Mouse (Mus musculus) kidney, adult 2 months (tissue): ENCODE results near the gene Manf.

Experiments
- CTCF ChIP-seq: fragments of 200-500 bp; conservative IDR thresholded peaks from 2 replicates; pipeline ENCODE4 v1.5.1; 2011; ENCODE audit warnings: low read depth, mild to moderate bottlenecking, control low read depth, low read length, moderate library complexity, mixed read lengths; ENCODE audit not compliant: insufficient read depth, insufficient read length
- POLR2A ChIP-seq: fragments of 200-500 bp; IDR thresholded peaks from one replicate; pipeline ENCODE4 v1.6.1; 2011; ENCODE audit warnings: low read depth, low read length, control low read depth

DNA sequence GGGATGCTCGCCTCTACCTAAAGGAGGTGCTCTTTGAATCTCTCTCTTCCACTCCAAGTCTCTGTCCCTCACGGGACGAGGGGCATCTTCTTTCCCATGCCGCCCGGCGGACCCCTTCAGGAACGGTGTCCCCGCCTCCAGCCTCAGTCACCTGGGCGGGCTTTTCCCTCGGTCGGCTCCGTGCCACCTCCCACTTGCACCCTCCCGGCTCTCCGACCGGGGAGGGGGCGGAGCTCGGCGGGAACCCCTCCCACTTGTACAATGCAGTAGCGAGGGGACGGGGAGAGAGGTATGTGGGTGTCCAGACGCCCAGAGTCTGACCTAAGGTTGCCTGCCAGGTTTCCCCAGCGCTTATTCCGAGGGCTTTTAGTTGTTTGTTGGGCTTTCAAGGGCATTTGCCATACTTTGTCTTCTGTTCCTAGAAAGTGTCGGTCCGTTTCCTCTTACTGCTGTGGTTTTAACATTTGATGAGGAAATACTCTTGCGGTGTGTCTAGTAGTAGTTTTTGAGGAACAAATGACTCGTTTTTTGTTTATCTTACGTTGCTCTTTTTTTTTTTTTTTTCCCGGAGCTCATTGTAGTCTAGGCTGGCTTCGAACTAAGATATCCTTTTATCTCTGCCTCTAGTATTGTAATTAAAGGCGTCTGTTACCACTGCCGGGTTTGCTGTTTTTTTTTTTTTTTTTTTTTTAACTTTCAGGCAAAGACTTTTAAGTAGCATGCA, 69.2 kb downstream of the Manf start:
- TF ChIP-seq CTCF (no peak), POLR2A (no peak)
